Mouse (Mus musculus) limb, embryonic 13.5 days (tissue): ENCODE results near the gene Hmcn2. TPM values are rescaled to one million over a fixed set of nuclear protein-coding genes. Genes with fewer than 3 reads are reported as not detected.

Experiments
- ATAC-seq: fragments of 200-750 bp; cut with Nextera tagmentation; 2 replicates; pipeline ENCODE4 v1.8.0; 2017; ENCODE audit warnings: low read depth, moderate number of reproducible peaks, moderate TSS enrichment; ENCODE audit not compliant: low FRiP score
- H3K27ac ChIP-seq: fragments of 300-500 bp; sonication (generic); 2 replicates; pipeline ENCODE4 v1.5.1; 2015; ENCODE audit warnings: inconsistent platforms, mild to moderate bottlenecking, moderate library complexity
- H3K27me3 ChIP-seq: fragments of 300-500 bp; sonication (generic); 2 replicates; pipeline ENCODE4 v1.6.1; 2015; ENCODE audit warnings: mild to moderate bottlenecking, inconsistent platforms
- H3K36me3 ChIP-seq: fragments of 300-500 bp; sonication (generic); 2 replicates; pipeline ENCODE4 v1.6.1; 2015; ENCODE audit warnings: inconsistent platforms, mild to moderate bottlenecking, moderate library complexity
- H3K4me1 ChIP-seq: fragments of 300-500 bp; sonication (generic); 2 replicates; pipeline ENCODE4 v1.6.1; 2015; ENCODE audit warnings: inconsistent platforms
- H3K4me2 ChIP-seq: fragments of 300-500 bp; sonication (generic); replicated peaks from 2 replicates; pipeline ENCODE4 v1.6.1; 2015; ENCODE audit warnings: inconsistent platforms, mild to moderate bottlenecking, moderate library complexity
- H3K4me3 ChIP-seq: fragments of 300-500 bp; sonication (generic); 2 replicates; pipeline ENCODE4 v1.5.1; 2015; ENCODE audit warnings: moderate library complexity, mild to moderate bottlenecking, inconsistent platforms
- H3K9ac ChIP-seq: fragments of 300-500 bp; sonication (generic); 2 replicates; pipeline ENCODE4 v1.6.1; 2015; ENCODE audit warnings: mild to moderate bottlenecking, inconsistent platforms
- H3K9me3 ChIP-seq: fragments of 300-500 bp; sonication (generic); 2 replicates; pipeline ENCODE4 v1.6.1; 2016; ENCODE audit warnings: inconsistent platforms
- WGBS: fragments of 180-500 bp; shearing (Covaris S2); methylation state at CpG from one replicate; pipeline ENCODE4 v1.1.7; 2015; 5-methylcytosine and 5-hydroxymethylcytosine counted together
- polyA plus RNA-seq: library from polyadenylated mRNA; unstranded; fragments of >200 nt; fragmentation: Nextera tagmentation; extraction: Ambion mirVana; gene quantifications from 2 replicates; pipeline ENCODE4 v1.2.1, GENCODE M21; 2015

Gene Hmcn2
- polyA plus RNA-seq, 1 experiment from 2014 or later: 0.06 TPM

GRCm38 (mm10) chr2:31422576-31422975 lies 108.4 kb downstream of the Hmcn2 start:
- WGBS: 63% methylated on average over 6 of the region's 6 CpGs
- no peak overlapping the region for H3K9ac ChIP-seq
- H3K9me3 ChIP-seq: no peaks in the 10 kb centered on the region
- H3K4me2 ChIP-seq: no peak overlapping the region
- ATAC-seq: no peak
- H3K4me3 ChIP-seq: no peak overlapping the region
- H3K36me3 ChIP-seq: no peaks in the 10 kb centered on the region
- H3K27ac ChIP-seq: no peak overlapping the region
- H3K27me3 ChIP-seq: peaks cover 4% of the 10 kb centered on the region; the same call in 1 of the 2 replicates
- no peaks in the 10 kb centered on the region for H3K4me1 ChIP-seq

DNA sequence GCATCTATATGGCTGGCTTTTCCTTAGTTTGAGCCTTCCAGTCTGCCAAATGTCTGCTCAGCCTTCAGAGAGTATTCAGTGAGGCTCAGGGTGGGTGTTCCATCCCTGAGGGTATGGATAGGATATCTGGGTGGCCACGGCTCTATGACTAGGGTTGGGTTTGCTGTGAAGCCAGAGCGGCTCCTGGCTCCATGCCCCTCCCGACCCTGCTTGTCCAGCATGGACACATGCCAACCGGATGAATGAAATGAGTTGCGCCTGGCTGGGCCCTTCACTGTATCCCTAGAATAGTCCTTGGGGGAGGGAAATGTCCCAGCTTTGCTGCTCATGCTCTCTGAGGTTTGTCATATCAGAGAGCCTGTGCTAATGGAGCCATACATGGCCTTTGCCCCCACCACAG lies 117.3 kb downstream of the Hmcn2 start:
- H3K27me3 ChIP-seq: 0 out of 2 replicates have a peak, but pooled peaks cover 7% of the 10 kb centered on the region
- H3K4me3 ChIP-seq: no peak overlapping the region
- no peaks in the 10 kb centered on the region for H3K9me3 ChIP-seq
- no peaks in the 10 kb centered on the region for H3K36me3 ChIP-seq
- ATAC-seq: no peak
- H3K9ac ChIP-seq: no peak overlapping the region
- H3K27ac ChIP-seq: no peak overlapping the region
- 0 out of 2 replicates have a peak, but pooled peaks cover 6% of the 10 kb centered on the region for H3K4me1 ChIP-seq
- WGBS: 87% methylated on average over 5 of the region's 5 CpGs
- H3K4me2 ChIP-seq: no peak overlapping the region

DNA sequence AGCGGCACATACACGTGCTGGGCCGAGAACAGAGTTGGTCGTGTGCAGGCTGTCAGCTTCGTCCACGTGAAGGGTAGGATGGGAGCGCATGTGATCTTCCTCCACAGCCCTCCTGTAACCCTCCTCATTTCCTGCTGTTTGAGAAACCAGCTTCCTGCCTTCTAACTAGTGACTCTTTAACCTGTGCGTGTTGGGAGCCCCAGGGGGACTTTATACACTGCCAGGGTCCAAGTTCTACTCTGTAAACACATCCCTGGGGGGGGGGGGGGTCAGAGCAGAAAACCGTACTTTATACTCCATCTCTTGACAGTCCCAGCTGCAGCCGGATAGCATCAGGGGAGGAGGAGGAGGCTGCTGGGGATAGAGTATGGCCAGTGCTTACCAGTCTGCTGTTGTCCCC lies 120.5 kb downstream of the Hmcn2 start:
- no peak for ATAC-seq
- H3K4me1 ChIP-seq: 0 out of 2 replicates have a peak, but pooled peaks cover 6% of the 10 kb centered on the region
- no peak overlapping the region for H3K27ac ChIP-seq
- WGBS: 66% methylated on average over 10 of the region's 10 CpGs
- 0 out of 2 replicates have a peak, but pooled peaks cover 3% of the 10 kb centered on the region for H3K27me3 ChIP-seq
- H3K9ac ChIP-seq: no peak overlapping the region
- no peak overlapping the region for H3K4me3 ChIP-seq
- no peak overlapping the region for H3K4me2 ChIP-seq
- H3K9me3 ChIP-seq: no peaks in the 10 kb centered on the region
- H3K36me3 ChIP-seq: no peaks in the 10 kb centered on the region

GRCm38 (mm10) chr2:31435567-31435966 lies 121.4 kb downstream of the Hmcn2 start:
- Histone ChIP-seq H3K4me3 (no peak overlapping the region), H3K27ac (no peak overlapping the region), H3K27me3 (0 out of 2 replicates have a peak, but pooled peaks cover 3% of the 10 kb centered on the region), H3K9me3 (no peaks in the 10 kb centered on the region), H3K4me2 (no peak overlapping the region), H3K36me3 (no peaks in the 10 kb centered on the region), H3K9ac (no peak overlapping the region), H3K4me1 (0 out of 2 replicates have a peak, but pooled peaks cover 6% of the 10 kb centered on the region)
- ATAC-seq: no peak
- 51% methylated on average over 6 of the region's 6 CpGs for WGBS

- H3K4me1 ChIP-seq: peaks cover 12% of the 10 kb centered on the region
- H3K4me2 ChIP-seq: no peak overlapping the region
- no peak overlapping the region for H3K27ac ChIP-seq
- no peak for ATAC-seq
- no peaks in the 10 kb centered on the region for H3K9me3 ChIP-seq
- 62% methylated on average over 12 of the region's 14 CpGs for WGBS
- H3K4me3 ChIP-seq: no peak overlapping the region
- H3K9ac ChIP-seq: no peak overlapping the region; the same call in 1 of the 2 replicates
- H3K27me3 ChIP-seq: 0 out of 2 replicates have a peak, but pooled peaks cover 3% of the 10 kb centered on the region
- no peaks in the 10 kb centered on the region for H3K36me3 ChIP-seq
These were observed 123.4 kb downstream of the Hmcn2 start for GRCm38 (mm10) chr2:31437480-31438245.

DNA sequence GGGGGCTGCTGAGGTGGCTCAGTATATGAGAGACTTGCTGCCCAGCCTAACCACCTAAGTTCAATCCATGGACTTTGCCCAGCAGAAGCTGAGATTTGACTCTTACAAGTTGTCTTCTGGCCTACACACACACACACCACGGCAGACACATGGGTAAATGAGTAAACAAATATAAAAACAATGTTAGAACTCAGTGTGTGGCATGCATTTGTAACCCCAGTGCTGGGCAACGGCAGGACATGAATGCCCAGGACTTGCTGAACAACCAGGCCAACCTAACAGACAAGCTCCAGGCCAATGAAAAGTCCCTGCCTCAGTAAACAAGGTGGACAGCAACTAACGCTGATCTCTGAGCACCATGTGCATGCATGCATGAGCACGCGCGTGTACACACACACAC lies 125.4 kb downstream of the Hmcn2 start:
- H3K27me3 ChIP-seq: 0 out of 2 replicates have a peak, but pooled peaks cover 3% of the 10 kb centered on the region
- no peak overlapping the region for H3K4me3 ChIP-seq
- no peak for ATAC-seq

GRCm38 (mm10) chr2:31442480-31443160 lies 128.4 kb downstream of the Hmcn2 start:
- Histone ChIP-seq H3K27ac (peak overlapping the region; percentile 33; the same call in 1 of the 2 replicates), H3K36me3 (no peaks in the 10 kb centered on the region), H3K9ac (no peak overlapping the region), H3K4me2 (no peak overlapping the region), H3K27me3 (no peaks in the 10 kb centered on the region), H3K4me1 (peaks cover 17% of the 10 kb centered on the region), H3K4me3 (no peak overlapping the region), H3K9me3 (no peaks in the 10 kb centered on the region)
- 43% methylated on average over 11 of the region's 11 CpGs for WGBS
- no peak for ATAC-seq

More for the DNA sequence above, 125.4 kb downstream of the Hmcn2 start:
- 85% methylated on average over 6 of the region's 6 CpGs for WGBS
- H3K9ac ChIP-seq: no peak overlapping the region
- H3K27ac ChIP-seq: no peak overlapping the region
- no peaks in the 10 kb centered on the region for H3K36me3 ChIP-seq
- H3K4me2 ChIP-seq: no peak overlapping the region
- no peaks in the 10 kb centered on the region for H3K9me3 ChIP-seq
- peaks cover 22% of the 10 kb centered on the region for H3K4me1 ChIP-seq

- H3K4me3 ChIP-seq: no peak overlapping the region
- H3K4me1 ChIP-seq: peaks cover 36% of the 10 kb centered on the region
- H3K27me3 ChIP-seq: no peaks in the 10 kb centered on the region
- H3K27ac ChIP-seq: no peak overlapping the region
- H3K4me2 ChIP-seq: no peak overlapping the region
- ATAC-seq: no peak
- no peak overlapping the region for H3K9ac ChIP-seq
- H3K9me3 ChIP-seq: no peaks in the 10 kb centered on the region
- H3K36me3 ChIP-seq: no peaks in the 10 kb centered on the region
- WGBS: 57% methylated on average over 4 of the region's 4 CpGs
These were observed 131.8 kb downstream of the Hmcn2 start for GRCm38 (mm10) chr2:31446036-31446435.

DNA sequence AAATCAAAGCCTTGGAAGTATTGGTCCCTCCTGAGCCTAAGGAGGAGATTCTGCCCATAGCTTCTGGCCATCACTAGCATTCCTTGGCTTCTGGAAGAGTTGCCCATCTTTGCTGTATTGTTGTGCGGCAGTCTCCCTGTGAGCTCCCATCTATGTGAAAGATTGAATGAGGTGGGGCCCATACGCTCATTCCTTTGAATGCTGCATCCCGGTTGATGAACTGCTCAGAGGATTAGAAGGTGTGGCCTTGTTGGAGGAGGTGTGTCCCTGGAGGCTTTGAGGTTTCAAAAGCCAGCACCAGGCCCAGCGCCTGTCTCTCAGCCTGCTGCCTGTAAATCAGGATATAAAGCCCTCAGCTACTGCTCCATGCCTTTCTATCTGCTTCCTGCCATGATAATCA lies 132.2 kb downstream of the Hmcn2 start:
- Histone ChIP-seq H3K9me3 (no peaks in the 10 kb centered on the region), H3K36me3 (no peaks in the 10 kb centered on the region), H3K4me2 (no peak overlapping the region), H3K27me3 (no peaks in the 10 kb centered on the region), H3K9ac (no peak overlapping the region), H3K4me3 (no peak overlapping the region), H3K4me1 (peaks cover 36% of the 10 kb centered on the region), H3K27ac (no peak overlapping the region)
- WGBS: 56% methylated on average over 4 of the region's 4 CpGs
- no peak for ATAC-seq

GRCm38 (mm10) chr2:31447536-31447935 lies 133.3 kb downstream of the Hmcn2 start:
- H3K9me3 ChIP-seq: no peaks in the 10 kb centered on the region
- ATAC-seq: no peak
- H3K9ac ChIP-seq: no peak overlapping the region
- no peak overlapping the region for H3K4me2 ChIP-seq
- H3K4me3 ChIP-seq: no peak overlapping the region
- H3K27me3 ChIP-seq: no peaks in the 10 kb centered on the region
- peaks cover 36% of the 10 kb centered on the region for H3K4me1 ChIP-seq
- 84% methylated on average over 2 of the region's 2 CpGs for WGBS
- no peak overlapping the region for H3K27ac ChIP-seq
- H3K36me3 ChIP-seq: no peaks in the 10 kb centered on the region

- no peak for ATAC-seq
- H3K9me3 ChIP-seq: no peaks in the 10 kb centered on the region
- H3K4me3 ChIP-seq: no peak overlapping the region
- 0 out of 2 replicates have a peak overlapping the region, but pooled peaks have one; percentile 10 for H3K9ac ChIP-seq
- H3K27ac ChIP-seq: no peak overlapping the region
- WGBS: 41% methylated on average over 3 of the region's 3 CpGs
- H3K36me3 ChIP-seq: no peaks in the 10 kb centered on the region
- no peak overlapping the region for H3K4me2 ChIP-seq
- H3K27me3 ChIP-seq: no peaks in the 10 kb centered on the region
- peaks cover 33% of the 10 kb centered on the region for H3K4me1 ChIP-seq
These were observed 134.7 kb downstream of the Hmcn2 start for GRCm38 (mm10) chr2:31448756-31449440.

DNA sequence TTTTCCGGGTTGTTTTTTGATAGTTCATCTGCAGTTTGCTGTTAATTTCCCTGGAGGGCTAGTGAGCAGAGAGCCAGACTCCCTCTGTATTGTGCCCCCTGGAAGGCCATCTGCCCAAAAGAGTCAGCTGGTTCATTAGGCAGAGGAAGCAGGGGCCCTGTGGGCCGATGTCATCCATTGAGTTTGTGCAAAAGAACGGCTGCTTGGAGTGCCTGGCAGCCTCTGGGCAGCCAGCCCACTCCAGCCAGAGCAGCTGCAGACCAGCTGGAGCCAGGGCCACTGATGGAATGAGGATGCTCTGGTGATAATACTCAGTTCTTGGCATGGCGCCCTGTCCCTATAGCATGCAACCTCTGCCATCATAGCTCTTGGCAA lies 135.2 kb downstream of the Hmcn2 start:
- WGBS: 49% methylated on average over 4 of the region's 4 CpGs
- Histone ChIP-seq H3K4me3 (no peak overlapping the region), H3K36me3 (no peaks in the 10 kb centered on the region), H3K27ac (no peak overlapping the region), H3K27me3 (no peaks in the 10 kb centered on the region), H3K9me3 (no peaks in the 10 kb centered on the region), H3K4me1 (peaks cover 36% of the 10 kb centered on the region), H3K4me2 (no peak overlapping the region), H3K9ac (no peak overlapping the region)
- no peak for ATAC-seq
